Mouse (Mus musculus) neural tube, embryonic 12.5 days (tissue): ENCODE results near the gene Gstp2. TPM values are rescaled to one million over a fixed set of nuclear protein-coding genes. Genes with fewer than 3 reads are reported as not detected.

Experiments used
- polyA plus RNA-seq: library from polyadenylated mRNA; unstranded; fragments of >200 nt; fragmentation: Nextera tagmentation; extraction: Ambion mirVana; gene quantifications from 2 replicates; pipeline ENCODE4 v1.2.1, GENCODE M21; 2016

The Gstp2 gene
- polyA plus RNA-seq, 1 experiment from 2014 or later = 1.8 TPM

Other genes with a start within 250 kb of the Gstp2 start
- gene Chka, start 194.2 kb downstream of the Gstp2 start, polyA plus RNA-seq = 62.7 and 65.2 TPM in 2 replicates
- gene Tcirg1, start 138.9 kb downstream of the Gstp2 start, polyA plus RNA-seq = 19.7 and 22.0 TPM in 2 replicates
- gene Ndufs8, start 133.2 kb downstream of the Gstp2 start, polyA plus RNA-seq = 226 and 234 TPM in 2 replicates
- gene Aldh3b1, start 116.2 kb downstream of the Gstp2 start, polyA plus RNA-seq = 0.84 and 0.87 TPM in 2 replicates
- gene Unc93b1, start 110.8 kb downstream of the Gstp2 start, polyA plus RNA-seq = 8.4 and 11.1 TPM in 2 replicates
- not detected in 2 replicates for gene Aldh3b3, start 87.4 kb downstream of the Gstp2 start, polyA plus RNA-seq
- gene Aldh3b2, start 73.7 kb downstream of the Gstp2 start, polyA plus RNA-seq = 0.65 and 0.68 TPM in 2 replicates
- 2.8 and 3.2 TPM in 2 replicates for gene Acy3, start 59.5 kb downstream of the Gstp2 start, polyA plus RNA-seq
- gene Tbx10, start 53.3 kb downstream of the Gstp2 start, polyA plus RNA-seq = not detected in 2 replicates
- gene Nudt8, start 45.4 kb downstream of the Gstp2 start, polyA plus RNA-seq = 20.6 and 22.8 TPM in 2 replicates
- gene Gm49405, start 45.4 kb downstream of the Gstp2 start, polyA plus RNA-seq = 4.3 TPM in 2 replicates
- gene Doc2g, start 42.7 kb downstream of the Gstp2 start, polyA plus RNA-seq = 4.5 and 6.0 TPM in 2 replicates
- 201 and 209 TPM in 2 replicates for gene Ndufv1, start 33.2 kb downstream of the Gstp2 start, polyA plus RNA-seq
- gene Gstp1, start 8.0 kb downstream of the Gstp2 start, polyA plus RNA-seq = 349 and 353 TPM in 2 replicates
- not detected in 2 replicates for gene Gstp3, start 13.5 kb upstream of the Gstp2 start, polyA plus RNA-seq
- not detected in 2 replicates for gene Cabp2, start 35.6 kb upstream of the Gstp2 start, polyA plus RNA-seq
- gene Cdk2ap2, start 51.2 kb upstream of the Gstp2 start, polyA plus RNA-seq = 73.6 and 75.9 TPM in 2 replicates
- gene Pitpnm1, start 54.0 kb upstream of the Gstp2 start, polyA plus RNA-seq = 26.2 and 27.8 TPM in 2 replicates
- gene Aip, start 79.8 kb upstream of the Gstp2 start, polyA plus RNA-seq = 67.3 and 69.4 TPM in 2 replicates
- gene Gpr152, start 93.8 kb upstream of the Gstp2 start, polyA plus RNA-seq = not detected in 2 replicates
- 0.13 and 0.19 TPM in 2 replicates for gene Cabp4, start 98.0 kb upstream of the Gstp2 start, polyA plus RNA-seq
- 128 and 131 TPM in 2 replicates for gene Coro1b, start 102.6 kb upstream of the Gstp2 start, polyA plus RNA-seq
- gene Ptprcap, start 107.6 kb upstream of the Gstp2 start, polyA plus RNA-seq = 0.92 and 0.94 TPM in 2 replicates
- gene Rps6kb2, start 117.3 kb upstream of the Gstp2 start, polyA plus RNA-seq = 62.3 and 71.7 TPM in 2 replicates
- 3.9 and 4.8 TPM in 2 replicates for gene Carns1, start 129.5 kb upstream of the Gstp2 start, polyA plus RNA-seq
- gene Tbc1d10c, start 145.3 kb upstream of the Gstp2 start, polyA plus RNA-seq = 1.1 and 1.4 TPM in 2 replicates
- gene Ppp1ca, start 146.0 kb upstream of the Gstp2 start, polyA plus RNA-seq = 753 and 767 TPM in 2 replicates
- 25.9 and 34.0 TPM in 2 replicates for gene Rad9a, start 155.6 kb upstream of the Gstp2 start, polyA plus RNA-seq
- 0.87 and 0.95 TPM in 2 replicates for gene Clcf1, start 168.2 kb upstream of the Gstp2 start, polyA plus RNA-seq
- gene AC109138.7, start 168.3 kb upstream of the Gstp2 start, polyA plus RNA-seq = not detected in 2 replicates
- gene Pold4, start 185.9 kb upstream of the Gstp2 start, polyA plus RNA-seq = 18.7 and 19.8 TPM in 2 replicates
- 5.9 and 7.0 TPM in 2 replicates for gene Ssh3, start 223.2 kb upstream of the Gstp2 start, polyA plus RNA-seq
- 18.5 and 19.0 TPM in 2 replicates for gene Ankrd13d, start 237.1 kb upstream of the Gstp2 start, polyA plus RNA-seq